Mouse (Mus musculus) hindbrain, embryonic 15.5 days (tissue): ENCODE data around the gene Ccdc137. TPM values are rescaled to one million over a fixed set of nuclear protein-coding genes. Genes with fewer than 3 reads are reported as not detected.

Source experiments
- ATAC-seq: fragments of 200-750 bp; cut with Nextera tagmentation; 2 replicates; pipeline ENCODE4 v1.8.0; 2017; ENCODE audit warnings: low read depth, moderate number of reproducible peaks, moderate TSS enrichment; ENCODE audit not compliant: low FRiP score
- H3K27ac ChIP-seq: fragments of 300-500 bp; sonication (generic); replicated peaks from 2 replicates; pipeline ENCODE4 v1.5.1; 2015; ENCODE audit warnings: mild to moderate bottlenecking, inconsistent platforms
- H3K27me3 ChIP-seq: fragments of 300-500 bp; sonication (generic); 2 replicates; pipeline ENCODE4 v1.6.1; 2015; ENCODE audit warnings: control low read depth, inconsistent platforms
- H3K36me3 ChIP-seq: fragments of 300-500 bp; sonication (generic); 2 replicates; pipeline ENCODE4 v1.6.1; 2015; ENCODE audit warnings: control low read depth, inconsistent platforms
- H3K4me1 ChIP-seq: fragments of 300-500 bp; sonication (generic); replicated peaks from 2 replicates; pipeline ENCODE4 v1.6.1; 2015; ENCODE audit warnings: control low read depth, inconsistent platforms
- H3K4me2 ChIP-seq: fragments of 300-500 bp; sonication (generic); 2 replicates; pipeline ENCODE4 v1.6.1; 2015; ENCODE audit warnings: moderate library complexity, mild to moderate bottlenecking, inconsistent platforms
- H3K4me3 ChIP-seq: fragments of 300-500 bp; sonication (generic); 2 replicates; pipeline ENCODE4 v1.5.1; 2015; ENCODE audit warnings: mild to moderate bottlenecking, inconsistent platforms
- H3K9ac ChIP-seq: fragments of 300-500 bp; sonication (generic); 2 replicates; pipeline ENCODE4 v1.6.1; 2015; ENCODE audit warnings: inconsistent platforms
- H3K9me3 ChIP-seq: fragments of 300-500 bp; sonication (generic); 2 replicates; pipeline ENCODE4 v1.6.1; 2016; ENCODE audit warnings: control low read depth, inconsistent platforms
- WGBS: fragments of 180-500 bp; shearing (Covaris S2); methylation state at CpG from one replicate; pipeline ENCODE4 v1.1.7; 2015; 5-methylcytosine and 5-hydroxymethylcytosine counted together
- polyA plus RNA-seq: library from polyadenylated mRNA; unstranded; fragments of >200 nt; fragmentation: Nextera tagmentation; extraction: Ambion mirVana; gene quantifications from 2 replicates; pipeline ENCODE4 v1.2.1, GENCODE M21; 2015

Ccdc137 gene
- polyA plus RNA-seq, 1 experiment from 2014 or later = 24.8 TPM

DNA sequence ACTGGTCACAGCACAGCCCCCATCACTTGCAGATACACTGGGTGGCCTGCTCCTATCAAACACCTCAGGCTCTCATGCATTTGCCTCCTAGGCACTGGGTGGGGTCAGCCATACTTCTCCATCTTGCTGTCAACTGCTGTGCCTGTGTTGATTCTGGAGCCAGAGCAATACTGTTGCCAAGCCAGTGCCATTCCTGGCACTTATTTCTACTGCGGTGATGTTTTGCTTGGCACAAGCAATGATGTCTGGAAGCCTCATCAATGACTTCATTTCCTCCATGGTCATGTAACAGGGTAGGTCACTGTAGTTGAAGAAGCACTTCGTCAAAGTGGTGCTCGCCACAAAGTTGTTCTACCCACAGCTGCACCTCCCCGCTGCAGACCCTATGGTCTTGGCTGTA, 7.6 kb downstream of the Ccdc137 start:
- peaks cover 33% of the 10 kb centered on the region for H3K4me1 ChIP-seq
- ATAC-seq = no peak
- no peak overlapping the region for H3K9ac ChIP-seq
- H3K27me3 ChIP-seq = no peaks in the 10 kb centered on the region
- H3K4me2 ChIP-seq = peak overlapping the region; percentile 85; the same call in 1 of the 2 replicates
- H3K9me3 ChIP-seq = no peaks in the 10 kb centered on the region
- H3K36me3 ChIP-seq = peaks cover 38% of the 10 kb centered on the region
- 95% methylated on average over 4 of the region's 4 CpGs for WGBS
- no peak overlapping the region for H3K4me3 ChIP-seq
- H3K27ac ChIP-seq = no peak overlapping the region

DNA sequence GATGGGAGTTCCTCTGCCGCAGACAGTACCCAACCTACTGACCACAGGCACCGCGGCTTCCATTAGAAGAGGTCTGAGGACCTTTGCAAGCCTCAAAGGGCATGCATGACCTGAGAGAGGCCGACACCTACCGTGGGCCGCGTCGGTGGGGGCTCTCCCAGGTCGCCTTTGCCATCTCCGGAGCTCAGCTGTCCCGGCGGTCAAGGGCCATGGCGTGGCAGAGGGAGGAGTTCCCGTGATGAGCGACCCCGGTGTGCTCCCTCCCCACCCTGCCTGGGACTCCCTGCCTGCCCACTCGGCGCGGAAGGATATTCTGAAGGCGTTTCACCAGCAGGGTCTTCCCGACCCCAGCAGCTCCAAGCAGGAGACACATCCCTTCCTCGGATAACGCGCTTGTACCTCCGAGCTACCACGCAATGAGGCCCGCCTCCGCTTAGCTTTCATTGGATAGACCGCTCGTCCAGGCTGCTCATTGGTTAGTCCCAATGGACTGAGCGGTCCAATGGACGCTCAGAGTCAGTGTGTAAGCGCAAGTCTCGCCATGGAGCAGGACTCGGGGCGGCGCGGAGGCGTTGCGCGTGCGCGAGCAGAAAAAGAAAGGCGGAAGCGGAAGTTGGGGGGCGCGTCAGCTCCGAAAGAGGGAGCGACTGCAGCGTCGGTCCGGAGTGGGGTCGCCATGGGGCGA, 9.3 kb downstream of the Ccdc137 start, which contains the start of gene Arl16:
TSS of gene Arl16 (minus strand) at position 557 of the 685 bp plus-strand sequence.
- Histone ChIP-seq H3K36me3 (peaks cover 44% of the 10 kb centered on the region), H3K4me1 (peaks cover 33% of the 10 kb centered on the region), H3K4me2 (peak within 1 kb of the TSS; percentile 85), H3K27ac (peak within 1 kb of the TSS; percentile 88), H3K9ac (peak within 1 kb of the TSS; percentile 92), H3K4me3 (peak within 1 kb of the TSS; percentile 98), H3K27me3 (no peaks in the 10 kb centered on the region), H3K9me3 (no peaks in the 10 kb centered on the region)
- ATAC-seq = peak; percentile 100
- WGBS = under 1% methylated on average over 54 of the region's 54 CpGs

- Histone ChIP-seq H3K9me3 (no peaks in the 10 kb centered on the region), H3K36me3 (peaks cover 47% of the 10 kb centered on the region), H3K4me1 (peaks cover 33% of the 10 kb centered on the region), H3K27me3 (no peaks in the 10 kb centered on the region), H3K4me2 (peak overlapping the region; percentile 72), H3K9ac (peak overlapping the region; percentile 92), H3K27ac (peak overlapping the region; percentile 76), H3K4me3 (peak overlapping the region; percentile 98)
- no peak; the same call in 1 of the 2 replicates for ATAC-seq
- 1% methylated on average over 32 of the region's 33 CpGs for WGBS
Observed at GRCm38 (mm10) chr11:120467736-120468092, 9.8 kb downstream of the Ccdc137 start.

- Histone ChIP-seq H3K9ac (no peak overlapping the region), H3K9me3 (no peaks in the 10 kb centered on the region), H3K4me1 (peaks cover 17% of the 10 kb centered on the region), H3K27ac (no peak overlapping the region), H3K36me3 (peaks cover 69% of the 10 kb centered on the region), H3K4me2 (no peak overlapping the region), H3K4me3 (no peak overlapping the region), H3K27me3 (no peaks in the 10 kb centered on the region)
- no peak for ATAC-seq
- 97% methylated on average over 6 of the region's 6 CpGs for WGBS
Observed at GRCm38 (mm10) chr11:120472052-120472451, 14.1 kb downstream of the Ccdc137 start.

DNA sequence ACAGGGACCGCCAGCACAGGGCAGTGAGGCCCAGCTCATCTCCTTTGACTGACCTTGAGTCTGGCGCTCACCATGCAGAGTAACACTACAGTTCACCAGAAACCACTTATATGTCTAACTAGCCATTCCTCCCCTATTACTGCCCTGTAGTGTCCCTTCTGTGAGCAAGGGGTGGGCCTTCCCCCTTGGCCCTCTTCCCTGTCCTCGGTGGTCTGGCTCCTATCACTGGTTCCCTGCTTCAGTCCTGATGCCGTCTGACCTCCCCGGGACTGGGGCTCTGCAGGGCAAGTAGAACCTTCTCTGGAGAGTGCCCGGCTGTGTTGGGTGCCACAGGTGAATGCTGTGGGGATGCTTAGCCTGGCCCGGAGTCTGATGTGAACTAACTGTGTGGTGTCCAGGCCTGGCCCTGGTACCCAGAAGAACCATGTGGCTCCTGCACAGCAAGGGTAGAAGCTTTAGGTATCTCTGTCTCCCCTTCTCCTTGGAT, 25.6 kb downstream of the Ccdc137 start:
- no peaks in the 10 kb centered on the region for H3K9me3 ChIP-seq
- peaks cover 17% of the 10 kb centered on the region for H3K4me1 ChIP-seq
- H3K4me3 ChIP-seq = no peak overlapping the region
- peak overlapping the region; percentile 87 for H3K4me2 ChIP-seq
- no peak overlapping the region; the same call in 1 of the 2 replicates for H3K9ac ChIP-seq
- 93% methylated on average over 7 of the region's 7 CpGs for WGBS
- peak overlapping the region; percentile 87 for H3K27ac ChIP-seq
- ATAC-seq = no peak
- H3K36me3 ChIP-seq = peaks cover 55% of the 10 kb centered on the region
- H3K27me3 ChIP-seq = no peaks in the 10 kb centered on the region

- Histone ChIP-seq H3K4me1 (peaks cover 21% of the 10 kb centered on the region), H3K9me3 (no peaks in the 10 kb centered on the region), H3K27me3 (no peaks in the 10 kb centered on the region), H3K4me2 (peak within 1 kb of the TSS; percentile 87), H3K9ac (peak within 1 kb of the TSS; percentile 76), H3K36me3 (peaks cover 51% of the 10 kb centered on the region), H3K27ac (peak within 1 kb of the TSS; percentile 87), H3K4me3 (peak within 1 kb of the TSS; percentile 66)
- peak; percentile 95 for ATAC-seq
- under 1% methylated on average over 60 of the region's 60 CpGs for WGBS
Observed at GRCm38 (mm10) chr11:120484265-120484981, 26.5 kb downstream of the Ccdc137 start, which contains the start of gene Mrpl12. Gene Mrpl12, plus strand, starts transcription at chr11:120484613.

- peaks cover 23% of the 10 kb centered on the region for H3K4me1 ChIP-seq
- no peaks in the 10 kb centered on the region for H3K9me3 ChIP-seq
- peak overlapping the region; percentile 87 for H3K27ac ChIP-seq
- peak overlapping the region; percentile 66 for H3K4me3 ChIP-seq
- H3K4me2 ChIP-seq = peak overlapping the region; percentile 87
- H3K27me3 ChIP-seq = no peaks in the 10 kb centered on the region
- no peak for ATAC-seq
- WGBS = 11% methylated on average over 10 of the region's 10 CpGs
- peaks cover 43% of the 10 kb centered on the region for H3K36me3 ChIP-seq
- H3K9ac ChIP-seq = peak overlapping the region; percentile 76
Observed at GRCm38 (mm10) chr11:120485251-120485650, 27.3 kb downstream of the Ccdc137 start.

DNA sequence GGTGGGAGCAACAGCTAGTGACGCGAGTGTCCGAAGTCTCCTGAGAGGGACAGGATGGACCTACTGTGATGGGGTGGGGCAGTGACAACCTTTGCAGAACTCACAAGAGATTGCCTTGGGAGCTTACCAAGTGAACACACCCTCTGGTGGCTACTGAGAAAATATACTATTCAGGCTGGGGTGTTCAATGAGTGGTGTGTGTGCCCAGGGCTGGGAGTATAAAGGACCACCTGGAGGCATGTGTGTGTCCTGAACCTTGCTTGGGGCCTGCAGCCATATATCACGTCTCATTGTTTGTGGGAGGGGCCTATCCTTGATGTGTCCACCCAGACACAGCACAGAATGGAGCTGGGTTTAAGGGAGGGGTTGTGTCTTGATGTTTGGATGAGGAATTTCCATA, 30.6 kb downstream of the Ccdc137 start:
- Histone ChIP-seq H3K9me3 (no peaks in the 10 kb centered on the region), H3K27ac (no peak overlapping the region), H3K9ac (no peak overlapping the region), H3K4me3 (no peak overlapping the region), H3K4me1 (peaks cover 49% of the 10 kb centered on the region), H3K36me3 (peaks cover 23% of the 10 kb centered on the region), H3K27me3 (no peaks in the 10 kb centered on the region), H3K4me2 (no peak overlapping the region)
- 76% methylated on average over 4 of the region's 4 CpGs for WGBS
- no peak for ATAC-seq

GRCm38 (mm10) chr11:120489054-120489761, 31.3 kb downstream of the Ccdc137 start:
- ATAC-seq = no peak
- H3K27ac ChIP-seq = peak overlapping the region; percentile 46
- peaks cover 23% of the 10 kb centered on the region for H3K36me3 ChIP-seq
- H3K4me1 ChIP-seq = peaks cover 48% of the 10 kb centered on the region
- H3K4me2 ChIP-seq = no peak overlapping the region
- H3K27me3 ChIP-seq = no peaks in the 10 kb centered on the region
- H3K4me3 ChIP-seq = no peak overlapping the region
- H3K9ac ChIP-seq = no peak overlapping the region
- no peaks in the 10 kb centered on the region for H3K9me3 ChIP-seq
- WGBS = 64% methylated on average over 4 of the region's 4 CpGs

DNA sequence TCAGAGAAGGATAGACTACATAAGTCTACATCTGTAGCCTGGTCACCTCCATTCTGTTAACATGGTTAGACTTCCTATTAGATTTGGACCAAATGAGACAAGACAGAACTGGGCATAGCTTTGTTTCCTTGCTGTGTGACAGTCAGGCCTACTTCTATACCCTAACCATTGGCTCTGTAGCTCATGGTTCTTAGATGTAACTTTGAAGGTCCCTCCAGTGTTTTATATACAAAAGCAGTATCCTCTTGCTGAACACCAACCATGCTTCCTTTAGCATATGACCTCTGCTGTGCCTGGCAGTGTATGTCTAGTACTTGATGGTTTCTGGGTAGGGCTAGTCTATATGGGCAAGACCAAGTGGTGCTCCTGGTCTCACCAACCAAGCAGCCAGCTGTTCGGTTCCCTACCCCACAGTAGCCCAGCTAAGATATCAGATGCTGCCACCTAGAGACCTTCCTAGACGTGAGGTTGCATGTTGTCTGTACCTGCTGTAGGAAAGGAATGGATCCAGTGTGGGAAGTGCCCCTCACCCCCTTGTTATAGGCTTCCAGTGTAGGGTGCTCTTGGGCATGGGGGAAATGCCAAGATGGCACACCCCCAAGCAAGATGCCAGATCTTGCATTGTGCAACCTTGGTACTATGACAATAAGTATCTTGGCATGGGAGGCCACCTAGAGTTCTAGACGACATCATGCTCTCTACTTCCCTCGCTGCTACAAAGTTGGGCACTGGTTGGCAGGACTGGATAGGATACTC, 32.6 kb downstream of the Ccdc137 start:
- Histone ChIP-seq H3K4me1 (peaks cover 43% of the 10 kb centered on the region), H3K4me3 (no peak overlapping the region; the same call in 1 of the 2 replicates)

GRCm38 (mm10) chr11:120491317-120492023, 33.6 kb downstream of the Ccdc137 start, which contains the start of gene Slc25a10:
Gene Slc25a10, plus strand, starts transcription at chr11:120491840.
- peak within 1 kb of the TSS; percentile 66 for H3K4me3 ChIP-seq
- H3K36me3 ChIP-seq = peaks cover 38% of the 10 kb centered on the region
- H3K9ac ChIP-seq = peak within 1 kb of the TSS; percentile 73
- H3K9me3 ChIP-seq = no peaks in the 10 kb centered on the region
- H3K4me1 ChIP-seq = peaks cover 37% of the 10 kb centered on the region
- peak within 1 kb of the TSS; percentile 94 for H3K4me2 ChIP-seq
- H3K27me3 ChIP-seq = no peaks in the 10 kb centered on the region
- ATAC-seq = peak; percentile 91
- WGBS = under 1% methylated on average over 35 of the region's 35 CpGs
- H3K27ac ChIP-seq = peak within 1 kb of the TSS; percentile 71

More for the DNA sequence above, 32.6 kb downstream of the Ccdc137 start:
- Histone ChIP-seq H3K27me3 (no peaks in the 10 kb centered on the region), H3K27ac (peak overlapping the region; percentile 71), H3K9me3 (no peaks in the 10 kb centered on the region), H3K4me2 (peak overlapping the region; percentile 94), H3K36me3 (peaks cover 29% of the 10 kb centered on the region), H3K9ac (no peak overlapping the region)
- 35% methylated on average over 4 of the region's 4 CpGs for WGBS
- no peak for ATAC-seq
